Mouse (Mus musculus): ENCODE results near the gene Olfr885.

Olfr885 gene

GRCm38 (mm10) chr9:38061022-38061421, at the start of gene Olfr885:
TSS of gene Olfr885 (plus strand) at chr9:38061322.
- in situ Hi-C loops (cut with MboI; ENCODE audit: low pct_unique_long_range_greater_than_20kb in 1 of 2, low sequenced_read_pairs in 2 of 2, unreplicated experiment in 1 of 2), result no loop called here

- in situ Hi-C loops (cut with MboI; ENCODE audit: low pct_unique_long_range_greater_than_20kb in 1 of 2, low sequenced_read_pairs in 2 of 2, unreplicated experiment in 1 of 2), result no loop called here
Observed at GRCm38 (mm10) chr9:38025508-38025907, 35.6 kb upstream of the Olfr885 start, which contains the start of gene Olfr883. TSS of gene Olfr883 (plus strand) at chr9:38025808.

- in situ Hi-C loops (cut with MboI; ENCODE audit: low pct_unique_long_range_greater_than_20kb in 1 of 2, low sequenced_read_pairs in 2 of 2, unreplicated experiment in 1 of 2), result no loop called here
Observed at GRCm38 (mm10) chr9:38046255-38046654, 14.9 kb upstream of the Olfr885 start, which contains the start of gene Olfr884. TSS of gene Olfr884 (plus strand) at chr9:38046555.

- in situ Hi-C loops (cut with MboI; ENCODE audit: low pct_unique_long_range_greater_than_20kb in 1 of 2, low sequenced_read_pairs in 2 of 2, unreplicated experiment in 1 of 2), result no loop called here
Observed at GRCm38 (mm10) chr9:38083772-38084171, 22.6 kb downstream of the Olfr885 start, which contains the start of gene Olfr887. TSS of gene Olfr887 (plus strand) at chr9:38084072.

- in situ Hi-C loops (cut with MboI; ENCODE audit: low pct_unique_long_range_greater_than_20kb in 1 of 2, low sequenced_read_pairs in 2 of 2, unreplicated experiment in 1 of 2), result no loop called here
Observed at GRCm38 (mm10) chr9:38107828-38108227, 46.7 kb downstream of the Olfr885 start, which contains the start of gene Olfr888. TSS of gene Olfr888 (plus strand) at chr9:38108128.

All from mouse embryonic stem cell (cell line).